Mouse (Mus musculus) kidney, adult 2 months (tissue): ENCODE measurements around the gene Zbtb20. TPM values are rescaled to one million over a fixed set of nuclear protein-coding genes. Genes with fewer than 3 reads are reported as not detected.

Experiments
- DNase-seq: peaks from one replicate; pipeline ENCODE4 v3.0.0; 2021
- H3K27ac ChIP-seq: fragments of 200-500 bp; 2 replicates; pipeline ENCODE4 v1.5.1; 2012; ENCODE audit warnings: low read depth, low read length, control low read depth, inconsistent platforms; ENCODE audit not compliant: insufficient read depth
- H3K27me3 ChIP-seq: fragments of 200-500 bp; replicated peaks from 2 replicates; pipeline ENCODE4 v1.6.1; 2012; ENCODE audit warnings: mild to moderate bottlenecking, moderate library complexity, low read length, inconsistent platforms; ENCODE audit not compliant: control insufficient read depth, insufficient read depth
- H3K36me3 ChIP-seq: fragments of 200-500 bp; 2 replicates; pipeline ENCODE4 v1.6.1; 2012; ENCODE audit warnings: mild to moderate bottlenecking, moderate library complexity, low read length, inconsistent platforms; ENCODE audit not compliant: control insufficient read depth, insufficient read depth
- H3K4me1 ChIP-seq: fragments of 200-500 bp; 2 replicates; pipeline ENCODE4 v1.6.1; 2011; ENCODE audit warnings: low read length; ENCODE audit not compliant: control insufficient read depth, insufficient read depth
- H3K4me3 ChIP-seq: fragments of 200-500 bp; 2 replicates; pipeline ENCODE4 v1.5.1; 2011; ENCODE audit warnings: mild to moderate bottlenecking, low read depth, low read length, control low read depth; ENCODE audit not compliant: insufficient read depth
- CTCF ChIP-seq: fragments of 200-500 bp; conservative IDR thresholded peaks from 2 replicates; pipeline ENCODE4 v1.5.1; 2011; ENCODE audit warnings: low read depth, mild to moderate bottlenecking, control low read depth, low read length, moderate library complexity, mixed read lengths; ENCODE audit not compliant: insufficient read depth, insufficient read length
- POLR2A ChIP-seq: fragments of 200-500 bp; IDR thresholded peaks from one replicate; pipeline ENCODE4 v1.6.1; 2011; ENCODE audit warnings: low read depth, low read length, control low read depth
- WGBS: fragments of 180-500 bp; shearing (Covaris S2); methylation state at CpG from one replicate; pipeline ENCODE4 v1.1.7; 2018; 5-methylcytosine and 5-hydroxymethylcytosine counted together
- polyA plus RNA-seq: library from polyadenylated mRNA; depleted of rRNA; stranded (reverse); fragments of >200 nt; gene quantifications from 2 replicates; pipeline ENCODE4 v1.2.3, GENCODE M21; 2012

The Zbtb20 gene
- polyA plus RNA-seq, 1 experiment: 25.1 TPM

GRCm38 (mm10) chr16:43341916-43342455 is 466.3 kb downstream of the Zbtb20 start:
- no peak overlapping the region for H3K4me3 ChIP-seq
- no peak for DNase-seq
- no peaks in the 10 kb centered on the region for H3K36me3 ChIP-seq
- no peaks in the 10 kb centered on the region for H3K27me3 ChIP-seq
- no peak for TF ChIP-seq POLR2A
- no peak for TF ChIP-seq CTCF
- no peak overlapping the region for H3K27ac ChIP-seq
- H3K4me1 ChIP-seq: no peaks in the 10 kb centered on the region; the same call in 1 of the 2 replicates

- no peak overlapping the region for H3K27ac ChIP-seq
- H3K4me1 ChIP-seq: no peaks in the 10 kb centered on the region; the same call in 1 of the 2 replicates
- DNase-seq: no peak
- H3K36me3 ChIP-seq: no peaks in the 10 kb centered on the region
- TF ChIP-seq POLR2A (no peak), CTCF (no peak)
- H3K27me3 ChIP-seq: no peaks in the 10 kb centered on the region
- H3K4me3 ChIP-seq: no peak overlapping the region
Measured at GRCm38 (mm10) chr16:43346094-43346493, 470.4 kb downstream of the Zbtb20 start.

GRCm38 (mm10) chr16:43355776-43356645 is 480.3 kb downstream of the Zbtb20 start:
- DNase-seq: no peak
- H3K4me3 ChIP-seq: no peak overlapping the region
- no peak for TF ChIP-seq CTCF
- no peak for TF ChIP-seq POLR2A
- no peak overlapping the region for H3K27ac ChIP-seq
- no peaks in the 10 kb centered on the region for H3K27me3 ChIP-seq
- H3K4me1 ChIP-seq: peaks cover 9% of the 10 kb centered on the region
- WGBS: 90% methylated on average over 9 of the region's 9 CpGs
- H3K36me3 ChIP-seq: no peaks in the 10 kb centered on the region; the same call in 1 of the 2 replicates

- WGBS: 74% methylated on average over 3 of the region's 3 CpGs
- Histone ChIP-seq H3K4me1 (peaks cover 28% of the 10 kb centered on the region), H3K36me3 (no peaks in the 10 kb centered on the region; the same call in 1 of the 2 replicates), H3K4me3 (no peak overlapping the region), H3K27ac (no peak overlapping the region), H3K27me3 (no peaks in the 10 kb centered on the region)
- no peak for TF ChIP-seq POLR2A
- no peak for TF ChIP-seq CTCF
- DNase-seq: no peak
Measured at GRCm38 (mm10) chr16:43359546-43359945, 483.9 kb downstream of the Zbtb20 start.

GRCm38 (mm10) chr16:43360112-43360511 is 484.4 kb downstream of the Zbtb20 start:
- no peaks in the 10 kb centered on the region; the same call in 1 of the 2 replicates for H3K36me3 ChIP-seq
- WGBS: 85% methylated on average over 2 of the region's 2 CpGs
- no peaks in the 10 kb centered on the region for H3K27me3 ChIP-seq
- no peak for TF ChIP-seq POLR2A
- TF ChIP-seq CTCF: no peak
- no peak for DNase-seq
- H3K27ac ChIP-seq: peak overlapping the region; percentile 47; the same call in 1 of the 2 replicates
- H3K4me3 ChIP-seq: no peak overlapping the region
- peaks cover 30% of the 10 kb centered on the region for H3K4me1 ChIP-seq

GRCm38 (mm10) chr16:43360838-43361480 is 485.3 kb downstream of the Zbtb20 start:
- WGBS: 31% methylated on average over 7 of the region's 7 CpGs
- no peak for TF ChIP-seq POLR2A
- TF ChIP-seq CTCF: no peak
- DNase-seq: peak; percentile 82
- Histone ChIP-seq H3K27ac (peak overlapping the region; percentile 21), H3K4me1 (peaks cover 33% of the 10 kb centered on the region), H3K27me3 (no peaks in the 10 kb centered on the region), H3K36me3 (no peaks in the 10 kb centered on the region; the same call in 1 of the 2 replicates), H3K4me3 (no peak overlapping the region)

- TF ChIP-seq POLR2A (no peak), CTCF (no peak)
- no peaks in the 10 kb centered on the region; the same call in 1 of the 2 replicates for H3K36me3 ChIP-seq
- H3K4me1 ChIP-seq: peaks cover 35% of the 10 kb centered on the region
- no peaks in the 10 kb centered on the region for H3K27me3 ChIP-seq
- peak overlapping the region; percentile 35 for H3K4me3 ChIP-seq
- DNase-seq: peak; percentile 93
- H3K27ac ChIP-seq: peak overlapping the region; percentile 90
- 12% methylated on average over 9 of the region's 9 CpGs for WGBS
Measured at GRCm38 (mm10) chr16:43362651-43363300, 487.1 kb downstream of the Zbtb20 start.
